Mouse (Mus musculus): ENCODE results near the gene Srsf12.

The Srsf12 gene

GRCm38 (mm10) chr4:33208881-33209841 is at the start of gene Srsf12:
TSS of gene Srsf12 (plus strand) at chr4:33208991.
- peak; percentile 9 for DNase-seq (ENCODE audit: low read depth, low spot score)

GRCm38 (mm10) chr4:33183477-33183876 is 25.3 kb upstream of the Srsf12 start:
- DNase-seq (ENCODE audit: low read depth, low spot score): no peak

GRCm38 (mm10) chr4:33188164-33188563 is 20.6 kb upstream of the Srsf12 start:
- no peak for DNase-seq (ENCODE audit: low read depth, low spot score)

- peak; percentile 52 for DNase-seq (ENCODE audit: low read depth, low spot score)
These were observed 19.7 kb upstream of the Srsf12 start for GRCm38 (mm10) chr4:33188781-33189734.

GRCm38 (mm10) chr4:33189735-33190036 is 19.1 kb upstream of the Srsf12 start, which contains the start of gene Pm20d2:
TSS of gene Pm20d2 (minus strand) at chr4:33189737.
- DNase-seq (ENCODE audit: low read depth, low spot score): no peak

GRCm38 (mm10) chr4:33198117-33198516 is 10.7 kb upstream of the Srsf12 start:
- no peak for DNase-seq (ENCODE audit: low read depth, low spot score)

- peak; percentile 59 for DNase-seq (ENCODE audit: low read depth, low spot score)
These were observed 4.1 kb upstream of the Srsf12 start for GRCm38 (mm10) chr4:33204682-33205081.

- no peak for DNase-seq (ENCODE audit: low read depth, low spot score)
These were observed 1.2 kb upstream of the Srsf12 start for GRCm38 (mm10) chr4:33207551-33207950.

GRCm38 (mm10) chr4:33221847-33222246 is 13.1 kb downstream of the Srsf12 start:
- no peak for DNase-seq (ENCODE audit: low read depth, low spot score)

GRCm38 (mm10) chr4:33224003-33224675 is 15.3 kb downstream of the Srsf12 start:
- DNase-seq (ENCODE audit: low read depth, low spot score): no peak

- no peak for DNase-seq (ENCODE audit: low read depth, low spot score)
These were observed 18.4 kb downstream of the Srsf12 start for GRCm38 (mm10) chr4:33227164-33227563.

- DNase-seq (ENCODE audit: low read depth, low spot score): no peak
These were observed 20.8 kb downstream of the Srsf12 start for GRCm38 (mm10) chr4:33229639-33230038.

- DNase-seq (ENCODE audit: low read depth, low spot score): no peak
These were observed 22.1 kb downstream of the Srsf12 start for GRCm38 (mm10) chr4:33230881-33231280.

- no peak for DNase-seq (ENCODE audit: low read depth, low spot score)
These were observed 33.7 kb downstream of the Srsf12 start for GRCm38 (mm10) chr4:33242536-33242935.

- DNase-seq (ENCODE audit: low read depth, low spot score): no peak
These were observed 34.4 kb downstream of the Srsf12 start for GRCm38 (mm10) chr4:33243016-33243758.

GRCm38 (mm10) chr4:33243921-33244320 is 35.1 kb downstream of the Srsf12 start:
- DNase-seq (ENCODE audit: low read depth, low spot score): no peak

- DNase-seq (ENCODE audit: low read depth, low spot score): no peak
These were observed 37.1 kb downstream of the Srsf12 start for GRCm38 (mm10) chr4:33245853-33246395.

- DNase-seq (ENCODE audit: low read depth, low spot score): peak; percentile 97
These were observed 38.8 kb downstream of the Srsf12 start for GRCm38 (mm10) chr4:33247479-33248053.

- peak; percentile 99 for DNase-seq (ENCODE audit: low read depth, low spot score)
These were observed 39.5 kb downstream of the Srsf12 start for GRCm38 (mm10) chr4:33248062-33248889.

All from embryo, embryonic 11.5 days (tissue).